Mouse (Mus musculus) lung, embryonic 14.5 days (tissue): Measurements from ENCODE around the gene Gm4763. TPM values are rescaled to one million over a fixed set of nuclear protein-coding genes. Genes with fewer than 3 reads are reported as not detected.
"Not testable (repeated sequence)": the region's sequence is repeated elsewhere in the genome, so short reads cannot be mapped to it uniquely, and the experiment has no call there.

Experiments
- ATAC-seq: fragments of 200-750 bp; cut with Nextera tagmentation; 2 replicates; pipeline ENCODE4 v1.8.0; 2017; ENCODE audit warnings: mild to moderate bottlenecking, moderate TSS enrichment, moderate library complexity; ENCODE audit not compliant: insufficient read depth
- DNase-seq: peaks from one replicate; pipeline ENCODE4 v3.0.0-alpha.2; 2015
- H3K27ac ChIP-seq: fragments of 300-500 bp; sonication (generic); 2 replicates; pipeline ENCODE4 v1.5.1; 2014; ENCODE audit warnings: low read depth, mild to moderate bottlenecking, moderate library complexity
- H3K27me3 ChIP-seq: fragments of 300-500 bp; sonication (generic); 2 replicates; pipeline ENCODE4 v1.6.1; 2014; ENCODE audit warnings: low read length, control low read depth; ENCODE audit not compliant: insufficient read depth
- H3K36me3 ChIP-seq: fragments of 300-500 bp; sonication (generic); 2 replicates; pipeline ENCODE4 v1.6.1; 2014; ENCODE audit warnings: control low read depth; ENCODE audit not compliant: insufficient read depth
- H3K4me1 ChIP-seq: fragments of 300-500 bp; sonication (generic); 2 replicates; pipeline ENCODE4 v1.6.1; 2014; ENCODE audit warnings: antibody characterized with exemption, control low read depth; ENCODE audit not compliant: insufficient read depth
- H3K4me2 ChIP-seq: fragments of 300-500 bp; sonication (generic); 2 replicates; pipeline ENCODE4 v1.6.1; 2014; ENCODE audit warnings: mild to moderate bottlenecking
- H3K4me3 ChIP-seq: fragments of 300-500 bp; sonication (generic); 2 replicates; pipeline ENCODE4 v1.5.1; 2014; ENCODE audit warnings: low read depth, low read length
- H3K9ac ChIP-seq: fragments of 300-500 bp; sonication (generic); 2 replicates; pipeline ENCODE4 v1.6.1; 2014
- H3K9me3 ChIP-seq: fragments of 300-500 bp; sonication (generic); 2 replicates; pipeline ENCODE4 v1.6.1; 2016; ENCODE audit warnings: low read depth, low read length, control low read depth
- CTCF ChIP-seq: IDR thresholded peaks from 2 replicates; pipeline ENCODE4 v1.5.1; 2016; ENCODE audit warnings: antibody characterized with exemption, low read depth
- WGBS: fragments of 180-500 bp; shearing (Covaris S2); extraction: QIAGEN DNeasy Blood & Tissue Kit; methylation state at CpG from one replicate; pipeline ENCODE4 v1.1.7; 2014; 5-methylcytosine and 5-hydroxymethylcytosine counted together
- polyA plus RNA-seq: library from polyadenylated mRNA; unstranded; fragments of >200 nt; fragmentation: Nextera tagmentation; extraction: Ambion mirVana; gene quantifications from 2 replicates; pipeline ENCODE4 v1.2.1, GENCODE M21; 2014

Gene Gm4763
- polyA plus RNA-seq, result not detected in 2 replicates

- not testable (repeated sequence) for H3K4me2 ChIP-seq, H3K4me3 ChIP-seq, H3K36me3 ChIP-seq, H3K9ac ChIP-seq, DNase-seq, H3K9me3 ChIP-seq, H3K27ac ChIP-seq, H3K27me3 ChIP-seq, H3K4me1 ChIP-seq, ATAC-seq
- WGBS, result 86% methylated on average over 11 of the region's 11 CpGs
Observed at GRCm38 (mm10) chr7:24726808-24727207, at the start of gene Gm4763. Gene Gm4763 (minus strand): TSS chr7:24726908.

DNA sequence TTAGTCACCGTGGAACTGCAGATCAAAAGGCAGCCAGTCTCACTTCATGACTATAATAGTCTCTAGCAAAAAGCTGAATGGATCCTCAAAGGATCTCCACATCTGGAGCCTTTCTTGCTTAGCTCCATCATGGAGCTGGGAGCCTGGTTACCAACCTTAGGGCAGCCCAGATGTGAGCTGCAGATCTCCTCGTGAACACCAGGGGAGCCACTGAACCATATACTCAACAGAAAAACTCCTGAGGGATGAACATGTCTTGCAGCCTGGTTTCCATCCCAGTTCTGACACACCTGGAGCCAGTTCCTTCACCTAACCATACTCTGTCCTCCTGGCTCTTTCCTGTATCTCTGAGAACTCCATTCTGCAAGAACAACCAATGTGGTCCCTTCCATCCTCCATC, 49.4 kb upstream of the Gm4763 start:
- Histone ChIP-seq H3K4me1 (no peaks in the 10 kb centered on the region), H3K4me2 (no peak overlapping the region), H3K4me3 (no peak overlapping the region), H3K27ac (no peak overlapping the region), H3K27me3 (no peaks in the 10 kb centered on the region), H3K36me3 (no peaks in the 10 kb centered on the region), H3K9ac (no peak overlapping the region), H3K9me3 (no peaks in the 10 kb centered on the region)
- no peak for ATAC-seq
- DNase-seq, result no peak
- no peak for TF ChIP-seq CTCF
- 74% methylated on average over 2 of the region's 2 CpGs for WGBS

DNA sequence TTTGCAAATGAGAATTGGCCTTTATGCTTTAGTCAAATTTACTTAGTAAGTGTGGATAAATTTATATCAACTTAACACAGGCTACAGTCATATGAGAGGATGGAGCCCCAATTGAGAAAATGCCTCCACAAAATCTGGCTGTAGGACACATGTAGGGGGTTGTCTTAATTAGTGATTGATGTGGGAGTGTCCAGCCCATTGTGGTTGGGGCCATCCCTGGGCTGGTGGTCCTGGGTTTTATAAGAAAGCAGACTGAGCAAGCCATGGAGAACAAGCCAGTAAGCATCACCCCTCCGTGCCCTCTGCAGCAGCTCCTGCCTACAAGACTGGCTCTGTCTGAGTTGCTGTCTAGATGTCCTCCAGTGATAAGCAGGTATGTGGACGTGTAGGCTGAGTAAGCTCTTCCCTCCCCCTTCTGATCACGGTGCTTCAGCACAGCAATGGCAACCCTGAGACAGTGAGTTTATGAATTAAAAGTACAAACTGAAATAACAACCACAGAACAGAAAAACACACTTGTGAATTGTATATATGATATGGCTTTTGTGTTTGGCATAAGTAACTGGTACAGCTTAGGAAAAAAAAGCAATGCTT, 47.3 kb upstream of the Gm4763 start:
- no peak overlapping the region for H3K4me3 ChIP-seq
- ATAC-seq (no peak), DNase-seq (no peak)
- 31% methylated on average over 3 of the region's 3 CpGs for WGBS
- no peaks in the 10 kb centered on the region for H3K27me3 ChIP-seq
- no peak overlapping the region for H3K9ac ChIP-seq
- no peaks in the 10 kb centered on the region for H3K9me3 ChIP-seq
- H3K4me1 ChIP-seq, result no peaks in the 10 kb centered on the region
- no peak overlapping the region for H3K27ac ChIP-seq
- no peak for TF ChIP-seq CTCF
- no peaks in the 10 kb centered on the region for H3K36me3 ChIP-seq
- H3K4me2 ChIP-seq, result no peak overlapping the region

- TF ChIP-seq CTCF, result no peak
- H3K4me2 ChIP-seq, result no peak overlapping the region
- H3K27me3 ChIP-seq, result no peaks in the 10 kb centered on the region
- H3K4me3 ChIP-seq, result no peak overlapping the region
- DNase-seq (no peak), ATAC-seq (no peak)
- H3K4me1 ChIP-seq, result no peaks in the 10 kb centered on the region
- no peaks in the 10 kb centered on the region for H3K9me3 ChIP-seq
- no peaks in the 10 kb centered on the region for H3K36me3 ChIP-seq
- no peak overlapping the region for H3K27ac ChIP-seq
- no peak overlapping the region for H3K9ac ChIP-seq
Observed at GRCm38 (mm10) chr7:24771361-24771760, 44.7 kb upstream of the Gm4763 start.

DNA sequence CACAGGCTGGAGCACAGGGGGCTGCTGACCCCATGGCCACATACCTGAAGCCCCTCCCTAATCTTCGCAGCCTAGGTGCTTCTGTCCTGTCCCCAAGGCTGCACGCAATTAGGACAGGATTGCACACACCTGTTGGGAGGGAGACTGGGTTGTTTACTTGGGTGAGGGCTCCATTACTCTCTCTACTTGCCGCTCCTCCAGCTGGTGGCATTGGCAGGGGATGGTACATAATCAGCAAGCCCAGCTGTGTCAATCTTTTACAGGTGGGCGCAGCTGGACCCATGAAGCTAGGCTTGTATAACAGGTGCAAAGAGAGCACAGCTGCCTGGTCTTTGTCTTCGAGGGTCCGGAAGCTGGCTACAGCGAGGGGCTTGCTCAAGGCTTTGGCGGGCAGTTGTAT, 35.9 kb upstream of the Gm4763 start:
- no peaks in the 10 kb centered on the region for H3K36me3 ChIP-seq
- no peak overlapping the region for H3K27ac ChIP-seq
- no peak overlapping the region for H3K4me2 ChIP-seq
- no peaks in the 10 kb centered on the region for H3K4me1 ChIP-seq
- no peak for DNase-seq
- no peak for TF ChIP-seq CTCF
- no peak overlapping the region for H3K9ac ChIP-seq
- H3K9me3 ChIP-seq, result no peaks in the 10 kb centered on the region
- ATAC-seq, result no peak
- 78% methylated on average over 8 of the region's 8 CpGs for WGBS
- no peaks in the 10 kb centered on the region for H3K27me3 ChIP-seq
- H3K4me3 ChIP-seq, result no peak overlapping the region

DNA sequence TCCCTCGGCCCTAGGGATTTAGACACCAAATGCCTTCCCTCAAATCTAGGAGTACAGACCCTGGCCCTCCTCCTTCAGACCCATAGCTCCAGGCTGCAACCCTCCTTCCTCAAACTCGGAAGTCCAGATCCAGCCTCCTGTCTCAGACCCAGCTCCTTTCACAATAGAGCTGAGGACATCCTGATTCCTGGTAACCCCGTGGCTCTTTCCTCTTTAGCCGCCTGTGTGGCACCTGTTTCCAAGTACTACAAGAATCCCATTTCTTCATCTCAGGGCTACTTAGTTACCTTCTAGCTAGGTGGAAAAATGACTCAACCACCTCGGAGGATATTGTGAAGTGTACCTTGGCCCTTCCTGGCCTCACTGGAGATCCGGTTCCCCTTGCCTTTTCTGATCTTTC, 34.5 kb upstream of the Gm4763 start:
- no peak overlapping the region for H3K9ac ChIP-seq
- DNase-seq (no peak), ATAC-seq (no peak)
- no peak for TF ChIP-seq CTCF
- H3K27ac ChIP-seq, result no peak overlapping the region
- no peak overlapping the region for H3K4me2 ChIP-seq
- H3K36me3 ChIP-seq, result no peaks in the 10 kb centered on the region
- no peaks in the 10 kb centered on the region for H3K27me3 ChIP-seq
- no peaks in the 10 kb centered on the region for H3K4me1 ChIP-seq
- no peak overlapping the region for H3K4me3 ChIP-seq
- 64% methylated on average over 6 of the region's 6 CpGs for WGBS
- no peaks in the 10 kb centered on the region for H3K9me3 ChIP-seq

DNA sequence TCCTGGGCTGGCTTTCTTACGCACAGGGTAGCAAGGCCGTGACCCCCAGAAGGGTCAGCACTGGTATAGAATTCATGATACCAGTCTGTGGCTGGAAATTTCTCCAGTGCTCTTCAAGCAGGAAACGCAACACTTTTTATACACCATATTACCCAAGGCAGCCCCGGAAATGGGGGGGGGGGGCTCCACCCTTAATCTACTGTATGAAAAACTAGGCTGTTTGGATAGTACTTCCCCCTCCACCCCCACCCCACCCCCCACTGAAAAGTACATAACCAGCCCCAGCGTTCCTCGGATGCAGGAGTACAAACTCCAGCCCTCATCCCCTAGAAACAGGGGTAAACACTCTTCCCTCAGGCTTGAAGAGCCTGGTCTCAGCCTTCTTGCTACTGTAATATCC, 33.5 kb upstream of the Gm4763 start, which contains the start of gene Cd177:
Cd177 (minus strand) TSS at position 101 of the 400 bp plus-strand sequence.
- Histone ChIP-seq H3K4me1 (no peaks in the 10 kb centered on the region), H3K27me3 (no peaks in the 10 kb centered on the region), H3K36me3 (no peaks in the 10 kb centered on the region), H3K27ac (no peak within 1 kb of the TSS), H3K9ac (no peak within 1 kb of the TSS), H3K9me3 (no peaks in the 10 kb centered on the region), H3K4me2 (no peak within 1 kb of the TSS), H3K4me3 (no peak within 1 kb of the TSS)
- no peak for DNase-seq
- ATAC-seq, result no peak
- WGBS, result 50% methylated on average over 6 of the region's 6 CpGs
- TF ChIP-seq CTCF, result no peak

DNA sequence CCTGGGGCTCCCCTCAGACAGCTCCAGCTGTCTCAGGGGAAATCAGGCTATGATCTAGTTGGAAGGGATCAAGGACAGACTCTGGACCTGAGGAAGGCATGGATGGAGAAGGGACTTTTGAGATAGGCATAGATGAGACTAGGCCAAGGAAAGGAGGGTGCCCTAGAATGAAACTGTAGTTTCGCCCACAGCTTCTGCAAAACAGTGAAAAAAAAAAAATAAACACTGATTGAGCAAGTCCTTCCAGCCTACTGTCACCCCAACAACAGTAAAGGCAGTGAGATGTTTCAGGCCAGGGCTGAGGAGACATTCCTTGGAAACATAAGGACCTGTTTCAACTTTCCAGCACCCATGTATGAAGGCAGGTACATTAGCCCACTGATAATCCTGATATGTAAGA, 31.8 kb upstream of the Gm4763 start:
- 76% methylated on average over 1 of the region's 1 CpGs for WGBS
- no peaks in the 10 kb centered on the region for H3K4me1 ChIP-seq

More for the DNA sequence above, 31.8 kb upstream of the Gm4763 start:
- no peak overlapping the region for H3K4me3 ChIP-seq
- no peaks in the 10 kb centered on the region for H3K36me3 ChIP-seq
- no peak overlapping the region for H3K27ac ChIP-seq
- H3K9ac ChIP-seq, result no peak overlapping the region
- no peak overlapping the region for H3K4me2 ChIP-seq
- DNase-seq (no peak), ATAC-seq (no peak)
- no peak for TF ChIP-seq CTCF
- no peaks in the 10 kb centered on the region for H3K9me3 ChIP-seq
- H3K27me3 ChIP-seq, result no peaks in the 10 kb centered on the region
